Mouse (Mus musculus) brown adipose tissue, adult 24 weeks (tissue): ENCODE results near the gene Heatr4. TPM values are rescaled to one million over a fixed set of nuclear protein-coding genes. Genes with fewer than 3 reads are reported as not detected.
"Not testable (repeated sequence)": the region's sequence is repeated elsewhere in the genome, so short reads cannot be mapped to it uniquely, and the experiment has no call there.

Experiments
- H3K27ac ChIP-seq: fragments of 200-500 bp; replicated peaks from 2 replicates; pipeline ENCODE4 v1.5.1; 2012; ENCODE audit warnings: low read depth, mild to moderate bottlenecking, low read length
- H3K4me1 ChIP-seq: fragments of 200-500 bp; 2 replicates; pipeline ENCODE4 v1.6.1; 2012; ENCODE audit warnings: low read length, mixed read lengths; ENCODE audit not compliant: control insufficient read depth, insufficient read depth, insufficient read length
- H3K4me3 ChIP-seq: fragments of 200-500 bp; 2 replicates; pipeline ENCODE4 v1.5.1; 2012; ENCODE audit warnings: low read depth, mild to moderate bottlenecking, low read length, moderate library complexity; ENCODE audit not compliant: insufficient read depth
- polyA plus RNA-seq: library from polyadenylated mRNA; stranded (reverse); fragments of >200 nt; gene quantifications from 2 replicates; pipeline ENCODE4 v1.2.4, GENCODE M21; 2012; ENCODE audit not compliant: missing spikeins, insufficient read depth, insufficient read length

Gene Heatr4
- polyA plus RNA-seq, 1 experiment, result not detected

- H3K4me1 ChIP-seq, H3K27ac ChIP-seq: not testable (repeated sequence)
- peak within 1 kb of the TSS; percentile 29 for H3K4me3 ChIP-seq
These were observed 24.7 kb upstream of the Heatr4 start, which contains the start of gene Acot1 for GRCm38 (mm10) chr12:84009171-84009965. Gene Acot1 (plus strand): TSS chr12:84009490.

GRCm38 (mm10) chr12:84008729-84009128, 24.1 kb upstream of the Heatr4 start:
- Histone ChIP-seq H3K4me3 (peak overlapping the region; percentile 29; the same call in 1 of the 2 replicates), H3K4me1 (no peaks in the 10 kb centered on the region), H3K27ac (no peak overlapping the region)

GRCm38 (mm10) chr12:84008251-84008650, 23.6 kb upstream of the Heatr4 start:
- Histone ChIP-seq H3K4me3 (no peak overlapping the region), H3K4me1 (no peaks in the 10 kb centered on the region), H3K27ac (no peak overlapping the region)

GRCm38 (mm10) chr12:84003866-84004265, 19.2 kb upstream of the Heatr4 start:
- Histone ChIP-seq H3K27ac (no peak overlapping the region), H3K4me3 (no peak overlapping the region), H3K4me1 (no peaks in the 10 kb centered on the region)

GRCm38 (mm10) chr12:84000418-84000817, 15.8 kb upstream of the Heatr4 start:
- Histone ChIP-seq H3K4me1 (no peaks in the 10 kb centered on the region), H3K27ac (no peak overlapping the region), H3K4me3 (no peak overlapping the region)

DNA sequence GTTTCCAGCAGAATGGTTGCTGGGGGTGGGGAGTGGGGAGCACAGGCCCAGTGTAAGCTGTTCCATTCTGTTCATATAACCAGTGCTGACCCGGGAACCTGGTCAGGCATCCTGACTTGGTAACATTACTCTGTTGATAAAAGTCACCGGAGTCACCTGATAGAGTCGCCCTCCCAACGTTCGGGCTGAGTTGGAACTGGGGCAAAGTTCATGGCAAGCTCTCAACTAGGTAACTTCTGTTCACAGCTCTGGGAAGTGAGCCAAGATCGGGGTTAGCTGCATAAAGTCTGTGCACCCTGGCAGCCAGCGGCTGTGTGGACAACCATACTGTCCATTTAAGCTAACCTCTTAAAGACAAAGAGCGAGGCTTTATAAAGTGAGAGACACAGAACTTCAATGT, 14.6 kb upstream of the Heatr4 start:
- H3K4me1 ChIP-seq, H3K27ac ChIP-seq, H3K4me3 ChIP-seq: not testable (repeated sequence)

GRCm38 (mm10) chr12:83998341-83999107, 13.9 kb upstream of the Heatr4 start:
- Histone ChIP-seq H3K27ac (no peak overlapping the region), H3K4me3 (no peak overlapping the region), H3K4me1 (no peaks in the 10 kb centered on the region)

- H3K27ac ChIP-seq, result no peak overlapping the region
- no peaks in the 10 kb centered on the region for H3K4me1 ChIP-seq
- no peak overlapping the region for H3K4me3 ChIP-seq
These were observed 12.6 kb upstream of the Heatr4 start for GRCm38 (mm10) chr12:83997221-83997620.

DNA sequence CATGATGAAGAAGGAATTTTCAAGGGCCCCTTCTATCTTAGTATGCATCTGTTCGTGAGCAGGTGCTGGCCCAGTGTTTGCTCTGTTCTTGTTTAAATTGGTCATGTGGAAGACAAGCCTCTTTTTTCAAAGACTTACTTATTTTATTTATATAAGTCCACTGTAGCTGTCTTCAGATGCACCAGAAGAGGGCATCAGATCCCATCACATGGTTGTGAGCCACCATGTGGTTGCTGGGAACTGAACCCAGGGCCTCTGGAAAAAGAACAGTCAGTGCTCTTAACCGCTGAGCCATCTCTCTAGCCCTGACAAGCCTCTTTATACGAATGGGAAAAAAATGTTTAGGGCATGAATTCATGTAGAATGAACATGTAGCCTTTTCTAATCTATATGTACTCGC, 4.7 kb upstream of the Heatr4 start:
- Histone ChIP-seq H3K4me1 (peaks cover 6% of the 10 kb centered on the region; the same call in 1 of the 2 replicates), H3K4me3 (no peak overlapping the region)

GRCm38 (mm10) chr12:83988483-83988882, 3.8 kb upstream of the Heatr4 start:
- H3K27ac ChIP-seq, result peak overlapping the region; percentile 92
- H3K4me1 ChIP-seq, result peaks cover 6% of the 10 kb centered on the region; the same call in 1 of the 2 replicates
- peak overlapping the region; percentile 86 for H3K4me3 ChIP-seq

More for the DNA sequence above, 4.7 kb upstream of the Heatr4 start:
- no peak overlapping the region for H3K27ac ChIP-seq

- Histone ChIP-seq H3K4me3 (peak within 1 kb of the TSS; percentile 86), H3K4me1 (peaks cover 6% of the 10 kb centered on the region; the same call in 1 of the 2 replicates), H3K27ac (peak within 1 kb of the TSS; percentile 92)
These were observed 3.2 kb upstream of the Heatr4 start, which contains the start of gene Acot2 for GRCm38 (mm10) chr12:83987583-83988441. Gene Acot2 (plus strand): TSS chr12:83987861.

DNA sequence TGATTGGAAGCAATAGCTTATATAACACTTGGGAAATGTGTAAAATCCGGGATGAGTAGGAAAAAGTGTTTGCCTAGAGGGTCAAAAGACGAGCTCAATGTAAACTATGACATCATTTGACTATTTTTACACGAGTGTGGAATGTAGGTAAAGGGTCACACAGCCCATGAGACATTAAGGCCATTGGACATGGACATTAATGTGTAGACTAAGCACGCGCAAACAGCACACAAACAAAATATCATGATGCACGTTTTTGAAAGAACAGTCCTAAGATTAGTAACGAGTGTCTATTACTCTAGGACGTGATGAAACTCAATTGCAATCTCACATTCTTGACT, 2.6 kb upstream of the Heatr4 start:
- peaks cover 6% of the 10 kb centered on the region; the same call in 1 of the 2 replicates for H3K4me1 ChIP-seq
- H3K4me3 ChIP-seq, result peak overlapping the region; percentile 86
- peak overlapping the region; percentile 92 for H3K27ac ChIP-seq

- H3K27ac ChIP-seq, result no peak overlapping the region
- peaks cover 3% of the 10 kb centered on the region for H3K4me1 ChIP-seq
- no peak overlapping the region for H3K4me3 ChIP-seq
These were observed 3.0 kb downstream of the Heatr4 start for GRCm38 (mm10) chr12:83981615-83982014.

- Histone ChIP-seq H3K27ac (no peak overlapping the region), H3K4me1 (peaks cover 2% of the 10 kb centered on the region; the same call in 1 of the 2 replicates), H3K4me3 (no peak overlapping the region)
These were observed 5.8 kb downstream of the Heatr4 start for GRCm38 (mm10) chr12:83978862-83979261.

- H3K27ac ChIP-seq, result no peak overlapping the region
These were observed 12.5 kb downstream of the Heatr4 start for GRCm38 (mm10) chr12:83972117-83972516.

More at GRCm38 (mm10) chr12:83972117-83972516, 12.5 kb downstream of the Heatr4 start:
- Histone ChIP-seq H3K4me1 (no peaks in the 10 kb centered on the region), H3K4me3 (no peak overlapping the region)
